Mouse (Mus musculus) ES-E14 (cell line): ENCODE data around the gene Ttc17.

ENCODE experiments used
- MAFK ChIP-seq: IDR thresholded peaks from 2 replicates; pipeline ENCODE4 v1.6.1; 2014; ENCODE audit warnings: mild to moderate bottlenecking, low read depth, low read length, inconsistent platforms; ENCODE audit not compliant: insufficient read depth
- ZC3H11A ChIP-seq: IDR thresholded peaks from 2 replicates; pipeline ENCODE4 v1.6.1; 2012; ENCODE audit warnings: low read depth, mild to moderate bottlenecking, inconsistent platforms, low read length, borderline replicate concordance

GRCm38 (mm10) chr2:94436952-94437351 lies 30.5 kb upstream of the Ttc17 start:
- no peak for TF ChIP-seq MAFK
- no peak for TF ChIP-seq ZC3H11A
